Mouse (Mus musculus): ENCODE data around the gene Gm9944.

- TF ChIP-seq CTCF (IDR thresholded peaks at IDR 0.05; ENCODE audit: borderline replicate concordance, control insufficient read depth, extremely low read depth, insufficient read depth, low read length, poor library complexity) = no peak
- no peak for TF ChIP-seq POLR2A (IDR thresholded peaks at IDR 0.05; ENCODE audit: control insufficient read depth, extremely low read depth, insufficient read depth, low read length, poor library complexity)
Measured at GRCm38 (mm10) chr4:144408290-144408689, 44.8 kb downstream of the Gm9944 start, which contains the start of gene Pramef12.
